Mouse (Mus musculus): ENCODE measurements around the gene Dcdc2c. TPM values are rescaled to one million over a fixed set of nuclear protein-coding genes. Genes with fewer than 3 reads are reported as not detected.

The Dcdc2c gene
- total RNA-seq, 2 experiments from 2014 or later = 0.62 TPM; not detected in 1

- no peak for ATAC-seq (replicated peaks; ENCODE audit: poor library complexity, severe bottlenecking)
Measured at GRCm38 (mm10) chr12:28460951-28461431, 91.2 kb downstream of the Dcdc2c start.

GRCm38 (mm10) chr12:28460523-28460922, 91.7 kb downstream of the Dcdc2c start:
- ATAC-seq (replicated peaks; ENCODE audit: poor library complexity, severe bottlenecking) = no peak

GRCm38 (mm10) chr12:28458786-28459185, 93.4 kb downstream of the Dcdc2c start:
- ATAC-seq (replicated peaks; ENCODE audit: poor library complexity, severe bottlenecking) = no peak

GRCm38 (mm10) chr12:28436536-28436935, 115.7 kb downstream of the Dcdc2c start:
- ATAC-seq (replicated peaks; ENCODE audit: poor library complexity, severe bottlenecking) = no peak

- ATAC-seq (replicated peaks; ENCODE audit: poor library complexity, severe bottlenecking) = no peak
Measured at GRCm38 (mm10) chr12:28432729-28433067, 119.5 kb downstream of the Dcdc2c start.

- peak; percentile 75 for ATAC-seq (replicated peaks; ENCODE audit: poor library complexity, severe bottlenecking)
Measured at GRCm38 (mm10) chr12:28431832-28432728, 120.1 kb downstream of the Dcdc2c start.

GRCm38 (mm10) chr12:28429856-28430255, 122.3 kb downstream of the Dcdc2c start:
- no peak for ATAC-seq (replicated peaks; ENCODE audit: poor library complexity, severe bottlenecking)

GRCm38 (mm10) chr12:28416957-28417356, 135.2 kb downstream of the Dcdc2c start:
- ATAC-seq (replicated peaks; ENCODE audit: poor library complexity, severe bottlenecking) = no peak

GRCm38 (mm10) chr12:28407656-28408405, 144.4 kb downstream of the Dcdc2c start:
- ATAC-seq (replicated peaks; ENCODE audit: poor library complexity, severe bottlenecking) = no peak

- no peak for ATAC-seq (replicated peaks; ENCODE audit: poor library complexity, severe bottlenecking)
Measured at GRCm38 (mm10) chr12:28402256-28402655, 149.9 kb downstream of the Dcdc2c start.

- ATAC-seq (replicated peaks; ENCODE audit: poor library complexity, severe bottlenecking) = no peak
Measured at GRCm38 (mm10) chr12:28401372-28401771, 150.8 kb downstream of the Dcdc2c start.

GRCm38 (mm10) chr12:28392129-28392528, 160.1 kb downstream of the Dcdc2c start:
- no peak for ATAC-seq (replicated peaks; ENCODE audit: poor library complexity, severe bottlenecking)

Other genes starting within 250 kb of the Dcdc2c start
- gene Allc, start 30.1 kb upstream of the Dcdc2c start, total RNA-seq (2014; fragmentation: Nextera tagmentation) = not detected in 2 replicates
- gene Allc, start 30.1 kb upstream of the Dcdc2c start, total RNA-seq (2017) = not detected in 2 replicates
- gene Colec11, start 71.0 kb upstream of the Dcdc2c start, total RNA-seq (2014; fragmentation: Nextera tagmentation) = not detected in 2 replicates
- gene Colec11, start 71.0 kb upstream of the Dcdc2c start, total RNA-seq (2017) = 0.62 TPM in 1 of 2 replicates, not detected in the other
- gene Rps7, start 83.6 kb upstream of the Dcdc2c start, total RNA-seq (2014; fragmentation: Nextera tagmentation) = 3,179 and 3,718 TPM in 2 replicates
- gene Rps7, start 83.6 kb upstream of the Dcdc2c start, total RNA-seq (2017) = 5,371 and 5,776 TPM in 2 replicates
- 31.3 and 37.1 TPM in 2 replicates for gene Rnaseh1, start 97.2 kb upstream of the Dcdc2c start, total RNA-seq (2014; fragmentation: Nextera tagmentation)
- 26.2 and 33.5 TPM in 2 replicates for gene Rnaseh1, start 97.2 kb upstream of the Dcdc2c start, total RNA-seq (2017)
- gene Adi1, start 122.8 kb upstream of the Dcdc2c start, total RNA-seq (2014; fragmentation: Nextera tagmentation) = 103 and 113 TPM in 2 replicates
- 34.1 and 43.9 TPM in 2 replicates for gene Adi1, start 122.8 kb upstream of the Dcdc2c start, total RNA-seq (2017)
- 40.9 and 41.2 TPM in 2 replicates for gene Trappc12, start 198.1 kb upstream of the Dcdc2c start, total RNA-seq (2014; fragmentation: Nextera tagmentation)
- 40.5 and 46.5 TPM in 2 replicates for gene Trappc12, start 198.1 kb upstream of the Dcdc2c start, total RNA-seq (2017)
- 23.6 and 31.2 TPM in 2 replicates for gene Eipr1, start 199.4 kb upstream of the Dcdc2c start, total RNA-seq (2014; fragmentation: Nextera tagmentation)
- 24.4 and 25.5 TPM in 2 replicates for gene Eipr1, start 199.4 kb upstream of the Dcdc2c start, total RNA-seq (2017)

Data from granulocyte monocyte progenitor cell, adult 5-6 weeks (primary cell).